Mouse (Mus musculus) WW6 (cell line): ENCODE measurements around the gene Cmklr1.
"Not testable (repeated sequence)": the region's sequence is repeated elsewhere in the genome, so short reads cannot be mapped to it uniquely, and the experiment has no call there.

Source experiments
- DNase-seq: peaks from one replicate; pipeline ENCODE4 v3.0.0-alpha.2; 2013; ENCODE audit warnings: low read depth, low spot score

The Cmklr1 gene

DNA sequence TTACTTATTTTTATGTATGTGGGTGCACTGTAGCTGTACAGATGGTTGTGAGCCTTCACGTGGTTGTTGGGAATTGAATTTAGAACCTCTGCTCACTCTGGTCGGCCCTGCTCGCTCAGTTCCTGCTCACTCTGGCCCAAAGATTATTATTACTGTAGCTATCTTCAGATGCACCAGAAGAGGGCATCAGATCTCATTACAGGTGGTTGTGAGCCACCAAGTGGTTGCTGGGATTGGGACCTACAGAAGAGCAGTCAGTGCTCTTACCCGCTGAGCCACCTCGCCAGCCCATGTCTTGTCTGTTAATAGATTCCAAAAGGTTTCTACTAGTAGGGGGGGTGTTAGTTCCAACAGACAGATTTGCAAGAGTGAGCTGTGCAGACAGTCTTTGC, 63.8 kb downstream of the Cmklr1 start:
- not testable (repeated sequence) for DNase-seq

GRCm38 (mm10) chr5:113585619-113586457, 64.4 kb downstream of the Cmklr1 start:
- not testable (repeated sequence) for DNase-seq

GRCm38 (mm10) chr5:113584439-113584838, 65.8 kb downstream of the Cmklr1 start:
- DNase-seq = no peak

GRCm38 (mm10) chr5:113583424-113584162, 66.6 kb downstream of the Cmklr1 start:
- no peak for DNase-seq

DNA sequence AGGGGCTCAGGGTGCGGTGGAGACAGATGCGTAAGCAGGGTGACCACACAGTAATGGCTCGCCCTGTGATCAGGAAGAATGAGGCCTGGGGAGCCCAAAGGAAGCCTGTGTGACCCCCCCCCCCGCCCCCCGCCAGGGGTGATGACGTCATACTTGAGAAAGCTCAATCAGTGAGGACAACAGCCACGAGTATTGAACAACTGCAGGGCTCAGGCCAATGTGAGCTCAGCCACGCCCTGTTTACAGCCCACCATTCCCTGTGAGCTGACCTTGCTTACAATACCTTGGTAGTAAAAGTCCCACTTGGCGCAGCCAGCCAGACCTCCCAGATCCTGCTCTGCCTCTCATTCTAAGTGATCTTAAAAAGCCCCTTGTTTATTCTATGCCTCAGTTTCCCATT, 69.4 kb downstream of the Cmklr1 start:
- no peak for DNase-seq

DNA sequence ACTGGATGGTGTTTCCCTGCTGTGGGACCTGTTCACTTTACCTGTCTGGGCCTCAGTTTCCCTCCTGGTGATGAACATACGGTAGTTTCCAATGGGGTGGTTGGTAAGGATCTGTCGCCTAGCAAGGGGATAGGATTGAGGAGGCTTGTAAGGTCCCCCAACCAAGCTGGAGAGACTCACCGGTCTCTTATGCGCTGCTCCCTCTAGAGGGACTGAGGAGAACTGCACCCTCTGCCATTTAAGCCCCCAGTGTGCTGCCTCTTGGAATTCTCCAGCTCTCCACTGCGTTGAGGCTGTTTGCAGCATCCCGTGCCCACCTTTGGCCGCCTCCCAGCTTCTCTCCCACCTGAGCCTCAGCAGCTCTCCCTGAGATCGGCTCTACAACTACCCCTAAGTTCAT, 70.0 kb downstream of the Cmklr1 start:
- no peak for DNase-seq

GRCm38 (mm10) chr5:113579128-113579527, 71.1 kb downstream of the Cmklr1 start:
- DNase-seq = no peak

- DNase-seq = no peak
These were observed 71.8 kb downstream of the Cmklr1 start for GRCm38 (mm10) chr5:113578428-113578827.

DNA sequence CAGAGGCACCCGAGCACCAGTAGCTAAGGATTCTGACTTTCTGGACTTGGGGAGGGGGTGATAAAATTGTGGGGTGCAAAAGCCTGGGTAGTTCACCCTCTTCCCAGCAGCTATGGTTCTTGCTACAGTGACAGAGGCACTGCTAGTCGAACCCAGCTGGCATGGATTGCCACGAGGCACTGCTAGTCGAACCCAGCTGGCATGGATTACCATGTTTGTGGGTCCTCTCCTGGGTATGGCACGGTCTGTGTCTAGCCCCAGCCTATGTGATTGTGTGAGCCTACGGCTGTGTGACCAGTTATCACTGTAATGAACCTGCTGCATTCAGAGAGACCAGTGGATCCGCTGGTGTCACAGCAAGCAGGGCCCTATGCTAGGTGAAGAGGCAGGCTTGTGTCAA, 72.7 kb downstream of the Cmklr1 start:
- DNase-seq = no peak

DNA sequence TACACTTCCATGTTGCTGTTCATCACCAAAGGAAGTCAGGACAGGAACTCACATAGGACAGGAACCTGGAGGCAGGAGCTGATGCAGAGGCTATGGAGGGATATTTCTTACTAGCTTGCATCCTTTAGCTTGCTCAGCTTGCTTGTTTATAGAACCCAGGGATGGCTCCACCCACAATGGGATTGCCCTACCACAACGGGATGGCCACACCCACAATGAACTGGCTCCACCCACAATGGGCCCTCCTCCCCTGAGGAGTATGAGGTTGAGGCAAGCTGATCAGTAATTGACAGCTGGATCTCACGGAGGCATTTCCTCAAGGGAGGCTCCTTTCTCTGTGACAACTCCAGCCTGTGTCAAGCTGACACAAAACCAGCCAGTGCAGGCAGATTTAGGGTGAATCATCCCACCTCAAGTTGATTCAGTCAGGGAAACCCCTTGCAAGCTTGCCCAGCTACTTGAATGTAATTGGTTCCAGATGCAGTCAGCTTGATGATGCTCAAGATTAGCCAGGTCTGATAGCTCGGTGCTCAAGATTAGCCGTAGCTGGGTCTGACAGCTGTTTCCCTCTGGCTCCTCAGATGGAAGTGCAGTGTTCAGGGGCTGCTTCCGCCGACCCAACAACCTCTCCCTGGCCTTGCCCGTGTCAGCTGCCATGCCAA, 80.0 kb downstream of the Cmklr1 start:
- DNase-seq = no peak

DNA sequence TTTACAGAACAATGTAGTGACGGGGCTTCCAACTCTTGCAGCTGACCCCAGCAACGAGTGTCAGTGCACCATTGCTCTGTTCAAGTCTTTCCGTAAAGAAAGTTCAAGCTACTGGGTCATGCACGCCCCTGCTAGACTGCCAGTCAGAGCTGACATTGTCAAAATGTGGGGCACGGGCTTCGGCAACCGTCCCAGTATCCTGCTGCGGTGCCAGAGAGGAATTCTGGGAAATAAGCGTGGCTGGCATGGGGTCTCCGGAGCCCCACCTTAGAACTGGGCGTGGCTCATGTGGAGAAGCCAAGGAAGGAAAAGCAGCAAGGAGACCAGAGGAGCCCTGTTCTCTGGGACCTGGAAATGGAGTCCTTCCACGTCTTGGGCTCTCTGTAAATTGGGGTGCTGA, 84.4 kb downstream of the Cmklr1 start:
- no peak for DNase-seq

GRCm38 (mm10) chr5:113565101-113565854, 84.9 kb downstream of the Cmklr1 start:
- DNase-seq = no peak

GRCm38 (mm10) chr5:113564463-113564862, 85.8 kb downstream of the Cmklr1 start:
- no peak for DNase-seq
